Mouse (Mus musculus) kidney, postnatal 10 days (tissue): ENCODE results near the gene Elmod3.

Experiments used
- DNase-seq: peaks from one replicate; pipeline ENCODE4 v3.0.0; 2021; ENCODE audit warnings: mixed read lengths

Gene Elmod3

GRCm38 (mm10) chr6:72568736-72569135, 29.5 kb downstream of the Elmod3 start:
- no peak for DNase-seq

- DNase-seq: peak; percentile 55
These were observed 30.7 kb downstream of the Elmod3 start for GRCm38 (mm10) chr6:72567508-72567907.

GRCm38 (mm10) chr6:72566044-72566443, 32.2 kb downstream of the Elmod3 start:
- peak; percentile 95 for DNase-seq

- no peak for DNase-seq
These were observed 32.7 kb downstream of the Elmod3 start for GRCm38 (mm10) chr6:72565506-72565905.

- peak; percentile 57 for DNase-seq
These were observed 35.3 kb downstream of the Elmod3 start for GRCm38 (mm10) chr6:72562894-72563293.

GRCm38 (mm10) chr6:72562486-72562885, 35.7 kb downstream of the Elmod3 start:
- DNase-seq: no peak

- DNase-seq: no peak
These were observed 37.4 kb downstream of the Elmod3 start for GRCm38 (mm10) chr6:72560801-72561200.

- DNase-seq: no peak
These were observed 45.2 kb downstream of the Elmod3 start for GRCm38 (mm10) chr6:72553079-72553412.

- peak; percentile 84 for DNase-seq
These were observed 45.8 kb downstream of the Elmod3 start for GRCm38 (mm10) chr6:72552171-72553078.

- no peak for DNase-seq
These were observed 47.6 kb downstream of the Elmod3 start for GRCm38 (mm10) chr6:72550503-72551100.

GRCm38 (mm10) chr6:72550025-72550424, 48.2 kb downstream of the Elmod3 start:
- DNase-seq: no peak

- peak; percentile 46 for DNase-seq
These were observed 49.1 kb downstream of the Elmod3 start for GRCm38 (mm10) chr6:72549041-72549580.

- DNase-seq: no peak
These were observed 50.4 kb downstream of the Elmod3 start for GRCm38 (mm10) chr6:72547862-72548261.

- no peak for DNase-seq
These were observed 51.1 kb downstream of the Elmod3 start for GRCm38 (mm10) chr6:72547121-72547520.

- DNase-seq: no peak
These were observed 52.8 kb downstream of the Elmod3 start for GRCm38 (mm10) chr6:72545377-72545776.

- DNase-seq: peak; percentile 76
These were observed 53.8 kb downstream of the Elmod3 start, which contains the start of gene Capg for GRCm38 (mm10) chr6:72544283-72544987. Capg (plus strand) TSS chr6:72544391.

- peak; percentile 62 for DNase-seq
These were observed 54.9 kb downstream of the Elmod3 start for GRCm38 (mm10) chr6:72543265-72543850.

- DNase-seq: peak; percentile 87
These were observed 59.6 kb downstream of the Elmod3 start for GRCm38 (mm10) chr6:72538562-72539031.

- no peak for DNase-seq
These were observed 60.2 kb downstream of the Elmod3 start for GRCm38 (mm10) chr6:72537998-72538500.

GRCm38 (mm10) chr6:72535165-72535564, 63.0 kb downstream of the Elmod3 start:
- DNase-seq: peak; percentile 92

GRCm38 (mm10) chr6:72534035-72534809, 64.0 kb downstream of the Elmod3 start:
- DNase-seq: peak; percentile 84

GRCm38 (mm10) chr6:72533555-72533954, 64.7 kb downstream of the Elmod3 start:
- peak; percentile 64 for DNase-seq
